Mouse (Mus musculus) kidney, postnatal 14 days (tissue): Measurements from ENCODE around the gene Adm.
"Not testable (repeated sequence)": the region's sequence is repeated elsewhere in the genome, so short reads cannot be mapped to it uniquely, and the experiment has no call there.

Experiments used
- DNase-seq: peaks from one replicate; pipeline ENCODE4 v3.0.0; 2022; ENCODE audit warnings: mixed read lengths

Adm gene

GRCm38 (mm10) chr7:110629892-110630666, 2.6 kb downstream of the Adm start:
- peak; percentile 92 for DNase-seq

DNA sequence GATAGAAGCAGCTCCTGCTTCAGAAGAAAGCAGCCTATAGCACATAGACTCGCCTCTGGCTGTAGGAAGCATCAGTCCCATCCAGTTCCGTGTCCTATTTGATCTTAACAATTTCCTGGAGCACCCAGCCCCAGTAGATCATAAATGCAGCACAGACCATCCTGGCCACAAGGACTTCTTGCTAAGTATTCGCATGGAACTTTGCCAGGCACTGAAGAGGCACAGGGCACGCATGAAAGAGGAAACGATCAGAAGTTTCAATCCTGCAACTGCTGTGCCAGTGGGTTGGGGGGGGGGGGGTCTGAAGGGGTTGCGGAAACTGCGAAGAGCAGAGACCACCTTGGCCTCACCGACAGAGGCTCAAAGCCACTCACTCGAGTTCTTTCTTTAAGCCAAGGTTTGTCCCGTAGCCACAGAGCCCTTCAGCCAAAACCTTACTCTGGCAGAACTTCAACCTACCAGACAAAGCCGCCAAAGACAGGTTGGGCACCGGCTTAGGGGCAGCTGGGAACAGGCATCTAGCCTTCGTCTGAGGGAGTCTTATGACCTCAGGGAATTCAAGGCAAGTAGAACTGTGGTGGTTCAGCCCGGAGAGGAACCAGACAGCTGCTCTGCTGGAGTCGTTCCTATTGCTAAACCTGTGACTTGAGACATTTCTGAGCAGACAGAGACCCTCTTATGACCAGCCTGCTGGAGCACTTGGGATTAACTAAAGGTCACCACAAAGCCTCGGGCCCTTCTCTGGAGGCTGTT, 3.9 kb downstream of the Adm start:
- peak; percentile 44 for DNase-seq

DNA sequence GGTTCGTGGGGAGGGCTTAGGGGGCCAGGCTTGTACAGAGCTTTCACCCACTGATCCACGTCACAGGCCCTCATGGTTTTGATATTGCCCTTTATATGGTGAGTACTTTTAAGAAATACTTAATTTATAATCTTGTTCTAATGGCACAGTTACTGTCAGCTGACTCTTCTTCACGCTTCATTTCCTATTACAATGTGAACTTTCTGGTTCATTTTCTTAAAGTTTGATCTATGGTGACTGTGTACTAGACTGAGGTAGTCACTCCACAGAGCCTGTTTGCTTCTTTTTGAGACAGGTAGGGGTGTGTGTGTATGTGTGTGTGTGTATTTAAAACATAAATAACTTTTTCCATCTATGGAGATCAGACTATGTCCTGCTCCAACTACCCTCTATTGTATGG, 8.5 kb downstream of the Adm start:
- peak; percentile 35 for DNase-seq

DNA sequence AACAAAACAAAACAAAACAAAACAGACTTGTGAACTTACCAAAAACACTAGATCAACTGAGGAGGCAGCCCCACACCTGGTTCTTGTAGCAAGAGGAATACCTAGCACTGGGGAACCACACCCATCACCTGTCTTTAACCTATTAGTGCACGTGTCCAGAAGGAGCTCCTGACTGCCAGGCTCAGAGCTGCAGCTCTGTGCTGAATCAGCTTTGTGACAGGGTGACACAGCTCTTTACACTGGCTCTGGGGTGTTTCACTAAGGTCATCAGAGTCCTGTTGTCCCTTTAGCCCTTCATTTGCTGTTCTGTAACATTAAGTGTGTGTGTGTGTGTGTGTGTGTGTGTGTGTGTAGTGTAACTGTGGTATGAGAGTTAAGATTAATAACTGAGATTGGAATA, 9.1 kb downstream of the Adm start:
- peak; percentile 17 for DNase-seq

GRCm38 (mm10) chr7:110638305-110639110, 11.0 kb downstream of the Adm start:
- DNase-seq: peak; percentile 58

GRCm38 (mm10) chr7:110639291-110639915, 11.9 kb downstream of the Adm start:
- DNase-seq: peak; percentile 31

DNA sequence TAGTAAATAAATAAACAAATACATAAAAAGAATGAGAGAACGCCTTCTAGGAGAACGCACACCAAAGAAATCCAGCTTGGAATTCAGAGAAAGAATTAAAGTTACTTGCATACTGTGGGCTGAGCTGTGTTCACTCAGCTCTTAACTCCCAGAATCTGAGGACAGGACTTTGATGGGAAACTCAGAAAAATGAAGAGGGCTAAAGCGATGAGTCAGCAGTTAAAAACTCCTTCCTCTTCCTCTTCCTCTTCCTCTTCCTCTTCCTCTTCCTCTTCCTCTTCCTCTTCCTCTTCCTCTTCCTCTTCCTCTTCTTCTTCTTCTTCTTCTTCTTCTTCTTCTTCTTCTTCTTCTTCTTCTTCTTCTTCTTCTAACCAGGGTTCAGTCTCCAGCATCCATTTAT, 12.5 kb downstream of the Adm start:
- DNase-seq: not testable (repeated sequence)

DNA sequence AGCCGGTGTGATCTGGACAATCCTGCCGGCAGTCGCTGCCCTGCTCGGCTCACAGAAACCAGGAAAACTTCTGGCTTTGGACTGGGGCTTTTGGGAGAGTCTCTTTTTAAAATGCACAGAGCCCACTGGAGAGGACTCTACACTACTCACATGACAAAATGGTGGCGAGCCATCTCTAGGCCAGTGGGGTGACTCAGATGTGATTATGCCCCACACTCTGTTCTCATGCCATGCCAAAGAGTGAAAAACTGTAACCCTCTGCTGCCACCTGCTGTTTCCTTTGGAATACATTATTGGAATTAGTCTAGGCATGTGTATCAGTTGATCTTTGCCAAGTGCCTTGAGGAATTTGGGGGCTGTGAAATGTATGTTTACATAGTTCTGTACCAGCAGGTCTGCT, 17.9 kb downstream of the Adm start:
- peak; percentile 81 for DNase-seq

DNA sequence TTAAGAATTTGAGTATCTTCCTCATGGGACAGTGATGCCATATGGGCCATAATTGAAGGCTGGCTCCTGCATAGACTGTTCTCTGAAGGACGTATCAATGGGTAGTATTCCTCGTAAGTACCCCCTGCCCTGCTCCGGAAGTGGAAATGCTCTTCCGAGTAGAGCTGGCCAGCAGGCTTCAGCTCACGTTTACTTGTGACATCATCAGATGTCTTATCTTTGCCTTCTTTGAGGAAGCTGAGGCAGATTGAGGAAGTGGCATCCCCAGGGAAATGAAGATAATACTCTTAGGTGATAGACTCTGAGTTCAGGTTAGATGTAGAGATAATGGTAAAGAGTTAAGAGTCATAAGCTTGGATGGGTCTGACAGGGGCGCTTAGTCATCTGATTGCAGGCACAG, 18.4 kb downstream of the Adm start:
- DNase-seq: no peak

DNA sequence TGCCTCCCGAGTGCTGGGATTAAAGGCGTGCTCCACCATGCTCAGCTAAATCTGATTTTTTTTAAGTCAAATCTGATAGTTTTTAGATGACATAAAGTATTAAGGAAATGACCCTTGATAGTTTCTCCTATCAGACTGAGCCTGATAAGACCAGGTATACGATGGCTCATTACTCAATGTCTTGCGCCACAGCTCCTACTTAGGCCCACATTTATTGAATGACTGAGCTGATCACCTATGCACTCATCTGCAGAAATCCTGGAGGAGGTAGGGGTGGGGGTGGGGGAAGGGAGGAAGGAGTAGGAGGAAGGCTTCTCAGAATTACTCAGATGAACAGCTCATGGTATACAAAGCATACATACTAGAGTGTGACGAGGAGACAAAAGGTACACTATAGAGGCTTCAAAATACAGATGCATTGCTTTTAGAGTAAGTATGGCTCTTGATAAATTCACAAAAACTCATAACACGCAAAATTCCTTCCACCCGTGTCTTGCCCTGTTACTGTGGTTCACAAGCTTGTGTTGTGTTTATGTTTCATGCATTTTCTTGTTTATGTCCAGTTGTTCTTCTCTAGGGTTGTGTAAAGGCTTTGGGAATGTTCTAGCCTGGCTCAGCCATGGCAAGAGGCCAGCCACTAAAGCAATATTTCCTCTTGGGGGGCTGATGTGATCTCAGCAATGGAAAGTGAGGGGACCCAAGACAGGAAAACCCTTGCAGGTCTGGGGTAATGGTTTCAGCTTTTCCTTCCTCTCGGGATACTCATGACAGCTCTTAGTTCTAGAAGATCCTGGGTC, 19.3 kb downstream of the Adm start:
- DNase-seq: no peak

GRCm38 (mm10) chr7:110647559-110648454, 20.3 kb downstream of the Adm start:
- DNase-seq: peak; percentile 27

GRCm38 (mm10) chr7:110648455-110649085, 21.1 kb downstream of the Adm start:
- DNase-seq: peak; percentile 89

GRCm38 (mm10) chr7:110649133-110649987, 21.9 kb downstream of the Adm start:
- DNase-seq: peak; percentile 29

DNA sequence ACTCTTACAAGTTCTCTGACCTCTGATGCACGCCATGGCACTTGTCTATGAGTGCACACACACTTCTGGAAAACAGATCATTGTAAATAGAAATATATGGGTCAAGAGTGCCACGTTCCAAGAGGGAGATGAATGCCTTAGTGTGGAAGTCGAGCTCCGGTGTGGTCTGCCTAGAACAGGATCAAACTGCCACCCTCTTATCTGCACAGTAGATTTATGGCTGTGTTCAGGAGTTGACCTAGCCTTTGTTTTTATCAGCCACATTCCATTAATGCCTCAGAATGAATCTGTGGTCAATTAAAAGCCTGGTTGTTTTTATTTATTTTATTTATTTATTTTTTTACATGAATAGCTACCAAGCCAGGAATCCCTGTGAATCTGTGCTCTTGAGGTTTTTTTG, 23.0 kb downstream of the Adm start:
- peak; percentile 49 for DNase-seq

GRCm38 (mm10) chr7:110651091-110651490, 23.6 kb downstream of the Adm start:
- DNase-seq: peak; percentile 62

DNA sequence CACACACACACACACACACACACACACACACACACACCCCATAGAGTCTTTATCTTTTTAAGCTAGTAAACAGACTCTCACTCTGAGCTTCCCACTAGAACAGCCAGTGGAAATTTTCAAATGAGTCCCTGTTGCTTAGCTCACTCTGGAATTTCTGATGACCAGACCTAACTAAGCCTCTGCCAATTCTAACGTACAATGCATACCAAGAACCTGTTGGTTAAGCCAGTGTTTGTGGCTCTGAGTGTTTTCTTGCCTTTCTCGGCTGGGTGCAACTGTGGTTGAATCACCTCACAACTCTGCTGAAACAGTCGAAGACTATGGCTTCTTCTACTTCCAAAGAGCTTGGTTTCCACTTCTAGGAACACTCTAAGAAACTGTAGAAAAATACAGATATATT, 27.8 kb downstream of the Adm start:
- DNase-seq: no peak

GRCm38 (mm10) chr7:110655966-110656365, 28.5 kb downstream of the Adm start:
- no peak for DNase-seq

DNA sequence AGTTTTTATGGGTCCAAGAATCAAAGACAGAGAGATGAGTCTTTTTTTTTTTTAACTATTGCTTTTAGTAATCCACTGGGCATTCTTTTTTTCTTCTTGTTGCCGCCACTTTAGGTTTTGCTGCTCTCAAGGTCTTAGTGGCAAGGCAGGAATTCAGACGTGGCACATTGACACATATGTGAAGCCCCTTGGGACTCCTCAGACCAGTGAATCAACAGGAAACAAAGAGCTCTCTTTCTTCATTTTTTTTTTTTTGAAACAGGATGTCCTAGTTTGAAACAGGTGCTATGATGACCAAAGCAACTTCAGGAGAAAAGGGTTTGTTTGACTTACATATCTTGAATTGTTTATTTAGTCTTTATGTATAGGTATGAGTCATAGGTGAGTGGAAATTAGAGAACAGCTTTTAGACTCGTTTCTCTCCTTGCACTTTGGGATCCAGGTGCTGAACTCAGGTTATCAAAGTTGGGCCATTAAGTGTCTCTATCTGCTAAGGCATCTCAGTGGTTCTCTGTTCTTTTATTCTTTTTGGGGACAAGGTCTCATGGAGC, 31.0 kb downstream of the Adm start:
- no peak for DNase-seq

DNA sequence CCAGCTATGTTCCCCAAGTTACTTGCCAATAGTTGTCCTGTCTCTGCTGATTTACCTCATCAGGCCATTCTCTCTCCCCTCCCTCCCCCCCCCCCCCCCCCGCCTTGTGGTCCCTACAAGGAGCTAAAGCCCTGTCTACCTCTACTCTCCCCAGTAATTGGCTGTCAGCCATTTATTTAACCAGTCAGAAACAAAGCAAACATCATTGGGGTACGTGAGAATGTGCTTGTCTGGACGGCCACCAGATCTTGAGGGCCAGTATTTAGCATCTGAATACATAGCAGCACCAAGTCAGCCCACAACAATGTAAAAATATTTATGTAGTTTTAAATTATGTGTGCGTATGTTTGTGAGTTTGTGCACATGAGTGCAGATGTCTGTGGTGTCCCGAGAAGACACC, 39.1 kb downstream of the Adm start:
- DNase-seq: no peak
